Mouse (Mus musculus): Measurements from ENCODE around the gene Ppt2. TPM values are rescaled to one million over a fixed set of nuclear protein-coding genes. Genes with fewer than 3 reads are reported as not detected.

The Ppt2 gene
- polyA plus RNA-seq, 1 experiment from 2014 or later = 108 TPM

- in situ Hi-C loops (cut with MboI; ENCODE audit: low pct_unique_long_range_greater_than_20kb) = loop anchor here (5.0 kb wide), 1 partner anchor 33 kb away; no protein-coding TSS in a partner anchor
- ATAC-seq (no peak), DNase-seq (ENCODE audit: low read depth, low spot score) (no peak)
- CTCF ChIA-PET = no interaction called here
- TF ChIP-seq CTCF (IDR thresholded peaks at IDR 0.05) = no peak
- H3K27me3 ChIP-seq = peaks cover 5% of the 10 kb centered on the region
- POLR2A ChIA-PET = interaction anchor here (0.6 kb wide), 1 partner anchor 9 kb away, joined by 3 read pairs; no protein-coding TSS in a partner anchor
Observed at GRCm38 (mm10) chr17:34664472-34664871, 36.2 kb upstream of the Ppt2 start.

GRCm38 (mm10) chr17:34663558-34663957 is 35.2 kb upstream of the Ppt2 start:
- no peak for TF ChIP-seq CTCF (IDR thresholded peaks at IDR 0.05)
- in situ Hi-C loops (cut with MboI; ENCODE audit: low pct_unique_long_range_greater_than_20kb) = loop anchor here (5.0 kb wide), 1 partner anchor 34 kb away; no protein-coding TSS in a partner anchor
- no peak for DNase-seq (ENCODE audit: low read depth, low spot score)
- H3K27me3 ChIP-seq = peaks cover 5% of the 10 kb centered on the region
- ATAC-seq = no peak
- ChIA-PET POLR2A (no interaction called here), CTCF (no interaction called here)

GRCm38 (mm10) chr17:34662978-34663377 is 34.7 kb upstream of the Ppt2 start:
- TF ChIP-seq CTCF (IDR thresholded peaks at IDR 0.05) = no peak
- ChIA-PET POLR2A (no interaction called here), CTCF (no interaction called here)
- H3K27me3 ChIP-seq = peaks cover 5% of the 10 kb centered on the region
- no peak for ATAC-seq
- in situ Hi-C loops (cut with MboI; ENCODE audit: low pct_unique_long_range_greater_than_20kb) = loop anchor here (5.0 kb wide), 1 partner anchor 34 kb away; no protein-coding TSS in a partner anchor
- DNase-seq (ENCODE audit: low read depth, low spot score) = no peak

- H3K27me3 ChIP-seq = peaks cover 5% of the 10 kb centered on the region
- ATAC-seq (no peak), DNase-seq (ENCODE audit: low read depth, low spot score) (no peak)
- in situ Hi-C loops (cut with MboI; ENCODE audit: low pct_unique_long_range_greater_than_20kb) = loop anchor here (5.0 kb wide), 1 partner anchor 35 kb away; no protein-coding TSS in a partner anchor
- no peak for TF ChIP-seq CTCF (IDR thresholded peaks at IDR 0.05)
- CTCF ChIA-PET = no interaction called here
- POLR2A ChIA-PET = no interaction called here
Observed at GRCm38 (mm10) chr17:34662468-34662867, 34.2 kb upstream of the Ppt2 start.

GRCm38 (mm10) chr17:34661121-34661591 is 32.8 kb upstream of the Ppt2 start:
- in situ Hi-C loops (cut with MboI; ENCODE audit: low pct_unique_long_range_greater_than_20kb) = loop anchor here (5.0 kb wide), 1 partner anchor 36 kb away; no protein-coding TSS in a partner anchor
- no peak for TF ChIP-seq CTCF (IDR thresholded peaks at IDR 0.05)
- H3K27me3 ChIP-seq = peaks cover 5% of the 10 kb centered on the region
- DNase-seq (ENCODE audit: low read depth, low spot score) (no peak), ATAC-seq (no peak)
- ChIA-PET POLR2A (interaction anchor here (1.1 kb wide), 1 partner anchor 20 kb away, joined by 4 read pairs; no protein-coding TSS in a partner anchor), CTCF (no interaction called here)

GRCm38 (mm10) chr17:34660259-34660820 is 32.0 kb upstream of the Ppt2 start:
- H3K27me3 ChIP-seq = peaks cover 4% of the 10 kb centered on the region

GRCm38 (mm10) chr17:34659897-34660214 is 31.5 kb upstream of the Ppt2 start:
- ChIA-PET POLR2A (interaction anchor here (0.6 kb wide), 1 partner anchor 1611 kb away, joined by 3 read pairs; no protein-coding TSS in a partner anchor), CTCF (no interaction called here)
- TF ChIP-seq CTCF (IDR thresholded peaks at IDR 0.05) = no peak
- in situ Hi-C loops (cut with MboI; ENCODE audit: low pct_unique_long_range_greater_than_20kb) = loop anchor here (5.0 kb wide), 1 partner anchor 37 kb away; no protein-coding TSS in a partner anchor
- no peaks in the 10 kb centered on the region for H3K27me3 ChIP-seq
- DNase-seq (ENCODE audit: low read depth, low spot score) (no peak), ATAC-seq (no peak)

More at GRCm38 (mm10) chr17:34660259-34660820, 32.0 kb upstream of the Ppt2 start:
- CTCF ChIA-PET = no interaction called here
- no peak for TF ChIP-seq CTCF (IDR thresholded peaks at IDR 0.05)
- in situ Hi-C loops (cut with MboI; ENCODE audit: low pct_unique_long_range_greater_than_20kb) = loop anchor here (5.0 kb wide), 1 partner anchor 37 kb away; no protein-coding TSS in a partner anchor
- DNase-seq (ENCODE audit: low read depth, low spot score) (no peak), ATAC-seq (no peak)
- POLR2A ChIA-PET = interaction anchor here (0.6 to 1.1 kb wide), 2 partner anchors 21 to 1611 kb away, joined by 3 to 4 read pairs; no protein-coding TSS in a partner anchor

GRCm38 (mm10) chr17:34659181-34659896 is 31.0 kb upstream of the Ppt2 start:
- H3K27me3 ChIP-seq = no peaks in the 10 kb centered on the region
- no peak for ATAC-seq
- POLR2A ChIA-PET = interaction anchor here (1.0 kb wide), 1 partner anchor 23 kb away, joined by 3 read pairs; no protein-coding TSS in a partner anchor
- in situ Hi-C loops (cut with MboI; ENCODE audit: low pct_unique_long_range_greater_than_20kb) = no loop called here
- DNase-seq (ENCODE audit: low read depth, low spot score) = no peak
- CTCF ChIA-PET = no interaction called here
- TF ChIP-seq CTCF (IDR thresholded peaks at IDR 0.05) = no peak

GRCm38 (mm10) chr17:34658591-34658990 is 30.3 kb upstream of the Ppt2 start:
- ATAC-seq = no peak
- ChIA-PET POLR2A (interaction anchor here (1.0 kb wide), 1 partner anchor 24 kb away, joined by 3 read pairs; no protein-coding TSS in a partner anchor), CTCF (no interaction called here)
- in situ Hi-C loops (cut with MboI; ENCODE audit: low pct_unique_long_range_greater_than_20kb) = no loop called here
- no peak for DNase-seq (ENCODE audit: low read depth, low spot score)
- no peaks in the 10 kb centered on the region for H3K27me3 ChIP-seq
- TF ChIP-seq CTCF (IDR thresholded peaks at IDR 0.05) = no peak

- no peak for TF ChIP-seq CTCF (IDR thresholded peaks at IDR 0.05)
- no peak for ATAC-seq
Observed at GRCm38 (mm10) chr17:34658145-34658544, 29.8 kb upstream of the Ppt2 start.

GRCm38 (mm10) chr17:34657271-34657670 is 29.0 kb upstream of the Ppt2 start:
- ATAC-seq (no peak), DNase-seq (ENCODE audit: low read depth, low spot score) (no peak)
- POLR2A ChIA-PET = no interaction called here
- no peaks in the 10 kb centered on the region for H3K27me3 ChIP-seq
- in situ Hi-C loops (cut with MboI; ENCODE audit: low pct_unique_long_range_greater_than_20kb) = no loop called here
- CTCF ChIA-PET = interaction anchor here (2.3 kb wide), 1 partner anchor 55 kb away, joined by 7 read pairs; no protein-coding TSS in a partner anchor
- no peak for TF ChIP-seq CTCF (IDR thresholded peaks at IDR 0.05)

More at GRCm38 (mm10) chr17:34658145-34658544, 29.8 kb upstream of the Ppt2 start:
- in situ Hi-C loops (cut with MboI; ENCODE audit: low pct_unique_long_range_greater_than_20kb) = no loop called here
- POLR2A ChIA-PET = no interaction called here
- H3K27me3 ChIP-seq = no peaks in the 10 kb centered on the region
- no peak for DNase-seq (ENCODE audit: low read depth, low spot score)
- CTCF ChIA-PET = no interaction called here
